Mouse (Mus musculus) gastrocnemius, postnatal 36 days (tissue): Measurements from ENCODE around the gene Trim9. TPM values are rescaled to one million over a fixed set of nuclear protein-coding genes. Genes with fewer than 3 reads are reported as not detected.

Experiments
- DNase-seq, 2 experiments: peaks; one replicate each; pipeline ENCODE4 v3.0.0; 2022
- intact Hi-C: fragments of 180-260 bp; cut with DNase I; formaldehyde crosslinking; loops from one replicate; pipeline ENCODE4 v1.15.1; 2025
- total RNA-seq, 2 experiments: library from RNA; stranded (reverse); gene quantifications; 2 replicates each; pipeline ENCODE4 v1.2.3; 2021

The Trim9 gene
- total RNA-seq, 2 experiments from 2014 or later, result 0.10 TPM; not detected in 1

- intact Hi-C loops, result no loop called here
- no peak for DNase-seq
Observed at GRCm38 (mm10) chr12:70221425-70221824, 126.0 kb downstream of the Trim9 start.

DNA sequence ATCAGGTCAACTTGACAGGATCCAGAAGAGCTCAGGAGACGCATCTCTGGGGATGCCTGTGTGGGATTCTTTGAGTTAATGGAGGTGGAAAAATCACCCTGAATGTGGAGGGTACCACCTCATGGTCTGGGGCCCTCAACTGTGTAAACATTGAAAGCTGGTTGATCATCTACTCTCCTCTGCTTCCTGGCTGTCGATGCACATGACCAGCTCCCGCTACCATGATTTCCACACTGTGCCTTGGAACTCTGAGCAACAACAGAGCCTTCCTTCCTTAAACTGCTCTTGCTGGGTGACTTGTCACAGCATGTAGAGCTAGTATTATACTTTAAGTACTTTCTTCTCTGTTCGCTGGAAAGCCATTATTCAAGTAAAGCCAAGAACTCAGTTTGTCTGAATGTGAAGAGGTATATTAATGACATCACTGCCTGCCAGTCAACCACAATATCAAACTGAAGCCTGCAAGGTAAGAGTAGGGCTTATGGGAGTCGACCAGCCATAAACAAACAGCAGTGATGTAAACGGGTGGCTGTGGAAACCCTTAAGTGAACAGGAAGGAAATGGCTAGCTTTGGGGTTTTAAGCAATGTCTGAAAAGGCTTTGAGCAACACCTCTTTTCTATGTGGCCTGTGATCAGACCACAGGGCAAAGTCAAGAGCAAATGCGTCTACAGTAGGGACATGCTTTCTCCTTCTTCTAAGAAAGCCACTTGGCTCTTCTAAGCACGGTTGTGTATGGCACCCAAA is 128.4 kb downstream of the Trim9 start:
- intact Hi-C loops, result no loop called here

GRCm38 (mm10) chr12:70216229-70216800 is 131.1 kb downstream of the Trim9 start:
- no peak for DNase-seq
- intact Hi-C loops, result no loop called here

More for the DNA sequence above, 128.4 kb downstream of the Trim9 start:
- DNase-seq, result no peak

DNA sequence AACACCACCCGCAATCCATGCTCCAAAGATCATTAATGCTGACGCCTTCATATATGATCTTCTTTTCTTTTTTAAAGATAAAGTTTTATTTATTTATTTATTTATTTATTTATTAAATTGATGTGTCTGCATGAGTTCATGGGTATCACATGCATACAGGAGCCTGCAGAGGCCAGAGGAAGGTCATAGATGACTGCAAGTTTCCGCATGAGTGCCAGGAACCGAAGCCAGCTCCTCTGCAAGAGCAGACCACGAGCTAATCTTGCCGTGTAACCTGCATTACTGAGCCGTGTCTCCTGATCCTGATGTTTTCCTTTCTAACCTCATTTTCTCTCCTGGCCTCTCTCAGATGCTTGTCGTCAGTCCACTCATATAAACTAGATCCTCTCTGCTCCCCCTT is 133.1 kb downstream of the Trim9 start:
- intact Hi-C loops, result no loop called here
- no peak for DNase-seq

- DNase-seq, result no peak
- intact Hi-C loops, result no loop called here
Observed at GRCm38 (mm10) chr12:70213601-70214000, 133.8 kb downstream of the Trim9 start.

DNA sequence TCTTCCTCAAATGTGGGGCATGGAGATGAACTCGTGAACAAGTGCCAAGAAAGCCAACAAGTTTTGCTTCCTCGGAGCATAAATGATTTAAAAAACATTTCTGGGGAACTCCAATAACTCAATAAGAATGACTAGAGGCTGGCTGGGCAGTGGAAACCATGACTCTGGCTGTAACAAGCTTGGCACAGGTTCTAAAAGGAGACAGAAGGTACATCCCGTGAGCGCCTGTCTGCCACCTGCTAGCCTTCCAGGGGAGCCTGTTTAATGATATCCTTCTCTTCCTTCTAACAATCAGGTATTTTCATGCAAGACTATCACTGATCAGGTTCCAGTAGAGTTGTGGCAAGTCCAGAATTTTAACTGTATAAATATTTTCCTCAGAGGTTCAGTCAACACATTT is 134.9 kb downstream of the Trim9 start:
- no peak for DNase-seq
- intact Hi-C loops, result no loop called here

- no peak for DNase-seq
- intact Hi-C loops, result no loop called here
Observed at GRCm38 (mm10) chr12:70208214-70208613, 139.2 kb downstream of the Trim9 start.

DNA sequence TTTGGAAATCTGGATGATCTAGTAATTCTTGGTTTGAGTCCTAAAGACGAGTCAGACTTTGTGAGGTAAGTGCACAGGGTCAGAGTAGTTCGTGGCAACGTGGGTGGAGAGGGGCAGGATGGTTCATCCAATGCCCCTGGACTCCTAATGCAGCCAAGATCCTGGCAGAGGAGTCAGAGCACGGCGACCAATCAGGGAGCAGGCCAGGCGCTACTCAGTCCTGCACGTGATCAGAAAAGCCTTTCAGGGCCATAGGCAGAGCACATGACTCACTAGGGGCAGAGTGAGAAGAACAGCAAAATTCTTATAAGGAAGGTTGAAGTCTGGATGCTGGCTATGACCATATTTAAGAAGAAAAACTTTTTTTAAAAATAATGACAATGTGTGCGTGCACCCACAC is 143.0 kb downstream of the Trim9 start:
- DNase-seq, result no peak
- intact Hi-C loops, result no loop called here

DNA sequence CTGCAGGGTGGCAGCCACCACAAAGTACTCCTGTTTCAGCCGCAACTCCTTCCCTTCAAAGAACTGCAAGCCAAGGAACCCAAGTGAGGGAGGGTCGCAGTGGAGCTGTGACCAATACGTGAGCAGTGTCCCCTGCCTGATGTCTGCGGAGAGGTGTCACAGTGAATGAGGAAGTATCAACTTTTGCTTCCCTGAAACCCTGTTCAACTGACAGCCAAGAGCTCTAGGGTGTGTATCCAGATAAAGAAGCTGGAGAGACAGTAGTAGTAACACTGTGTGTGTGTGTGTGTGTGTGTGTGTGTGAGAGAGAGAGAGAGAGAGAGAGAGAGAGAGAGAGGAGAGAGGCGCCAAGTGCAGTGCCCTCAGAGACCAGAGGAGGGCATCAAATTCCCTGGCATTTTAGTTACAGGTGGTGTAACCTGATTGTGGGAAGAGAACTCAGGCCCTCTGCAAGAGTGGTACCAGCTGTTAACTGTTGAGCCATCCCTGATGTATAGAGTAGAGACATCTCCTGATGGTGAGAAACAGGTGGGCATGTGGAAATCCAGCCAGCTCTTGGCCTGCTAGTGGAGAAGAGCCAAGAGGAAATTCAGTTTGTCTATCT is 145.4 kb downstream of the Trim9 start:
- intact Hi-C loops, result no loop called here
- DNase-seq, result no peak

GRCm38 (mm10) chr12:70196341-70196740 is 151.1 kb downstream of the Trim9 start:
- DNase-seq, result no peak
- intact Hi-C loops, result no loop called here

DNA sequence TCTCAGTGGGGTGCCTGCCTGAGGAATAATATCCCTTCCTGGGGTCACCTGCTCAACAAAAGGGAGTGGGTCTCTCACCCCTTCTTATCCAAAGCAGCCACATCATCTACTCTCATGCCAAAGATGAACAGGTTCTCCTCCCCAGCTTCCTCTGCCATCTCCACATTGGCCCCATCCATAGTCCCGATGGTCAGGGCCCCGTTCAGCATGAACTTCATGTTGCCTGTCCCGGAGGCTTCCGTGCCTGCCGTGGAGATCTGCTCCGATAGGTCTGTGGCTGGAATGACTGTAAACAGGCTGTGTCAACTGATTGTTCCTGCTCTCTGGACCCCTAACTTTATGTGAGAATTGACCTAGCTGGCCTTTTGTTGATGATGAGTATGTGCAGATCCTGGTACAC is 152.0 kb downstream of the Trim9 start:
- DNase-seq, result no peak
- intact Hi-C loops, result no loop called here

Other genes with a start within 250 kb of the Trim9 start
- 10 to 100 TPM; 20.8 to 25.2 TPM for gene Nin, start 233.9 kb downstream of the Trim9 start, total RNA-seq
- not detected for gene Abhd12b, start 193.5 kb downstream of the Trim9 start, total RNA-seq
- gene Pygl, start 116.1 kb downstream of the Trim9 start, total RNA-seq, result 1 to 10 TPM; 1.5 to 1.7 TPM
- 1 to 10 TPM; 8.1 to 8.9 TPM for gene Tmx1, start 105.5 kb upstream of the Trim9 start, total RNA-seq